Mouse (Mus musculus) intestine, embryonic 15.5 days (tissue): Measurements from ENCODE around the gene Thap4. TPM values are rescaled to one million over a fixed set of nuclear protein-coding genes. Genes with fewer than 3 reads are reported as not detected.
A peak's percentile ranks its signal among the peaks of the same experiment; 100 is the strongest.

Source experiments
- ATAC-seq: fragments of 200-750 bp; cut with Nextera tagmentation; 2 replicates; pipeline ENCODE4 v1.8.0; 2017; ENCODE audit warnings: moderate TSS enrichment, moderate library complexity
- H3K27ac ChIP-seq: fragments of 300-500 bp; sonication (generic); 2 replicates; pipeline ENCODE4 v1.5.1; 2015; ENCODE audit warnings: mild to moderate bottlenecking, inconsistent platforms
- H3K27me3 ChIP-seq: fragments of 300-500 bp; sonication (generic); replicated peaks from 2 replicates; pipeline ENCODE4 v1.6.1; 2015; ENCODE audit warnings: inconsistent platforms
- H3K36me3 ChIP-seq: fragments of 300-500 bp; sonication (generic); 2 replicates; pipeline ENCODE4 v1.6.1; 2015; ENCODE audit warnings: inconsistent platforms
- H3K4me1 ChIP-seq: fragments of 300-500 bp; sonication (generic); replicated peaks from 2 replicates; pipeline ENCODE4 v1.6.1; 2015; ENCODE audit warnings: inconsistent platforms
- H3K4me2 ChIP-seq: fragments of 300-500 bp; sonication (generic); replicated peaks from 2 replicates; pipeline ENCODE4 v1.6.1; 2015; ENCODE audit warnings: mild to moderate bottlenecking, inconsistent platforms
- H3K4me3 ChIP-seq: fragments of 300-500 bp; sonication (generic); replicated peaks from 2 replicates; pipeline ENCODE4 v1.5.1; 2015; ENCODE audit warnings: inconsistent platforms
- H3K9ac ChIP-seq: fragments of 300-500 bp; sonication (generic); 2 replicates; pipeline ENCODE4 v1.6.1; 2015; ENCODE audit warnings: inconsistent platforms
- H3K9me3 ChIP-seq: fragments of 300-500 bp; sonication (generic); 2 replicates; pipeline ENCODE4 v1.6.1; 2016; ENCODE audit warnings: inconsistent platforms
- WGBS: fragments of 180-500 bp; shearing (Covaris S2); methylation state at CpG from one replicate; pipeline ENCODE4 v1.1.7; 2015; 5-methylcytosine and 5-hydroxymethylcytosine counted together
- polyA plus RNA-seq: library from polyadenylated mRNA; unstranded; fragments of >200 nt; fragmentation: Nextera tagmentation; extraction: Ambion mirVana; gene quantifications from 2 replicates; pipeline ENCODE4 v1.2.1, GENCODE M21; 2015

Thap4 gene
- polyA plus RNA-seq, 1 experiment from 2014 or later: 70.9 TPM

DNA sequence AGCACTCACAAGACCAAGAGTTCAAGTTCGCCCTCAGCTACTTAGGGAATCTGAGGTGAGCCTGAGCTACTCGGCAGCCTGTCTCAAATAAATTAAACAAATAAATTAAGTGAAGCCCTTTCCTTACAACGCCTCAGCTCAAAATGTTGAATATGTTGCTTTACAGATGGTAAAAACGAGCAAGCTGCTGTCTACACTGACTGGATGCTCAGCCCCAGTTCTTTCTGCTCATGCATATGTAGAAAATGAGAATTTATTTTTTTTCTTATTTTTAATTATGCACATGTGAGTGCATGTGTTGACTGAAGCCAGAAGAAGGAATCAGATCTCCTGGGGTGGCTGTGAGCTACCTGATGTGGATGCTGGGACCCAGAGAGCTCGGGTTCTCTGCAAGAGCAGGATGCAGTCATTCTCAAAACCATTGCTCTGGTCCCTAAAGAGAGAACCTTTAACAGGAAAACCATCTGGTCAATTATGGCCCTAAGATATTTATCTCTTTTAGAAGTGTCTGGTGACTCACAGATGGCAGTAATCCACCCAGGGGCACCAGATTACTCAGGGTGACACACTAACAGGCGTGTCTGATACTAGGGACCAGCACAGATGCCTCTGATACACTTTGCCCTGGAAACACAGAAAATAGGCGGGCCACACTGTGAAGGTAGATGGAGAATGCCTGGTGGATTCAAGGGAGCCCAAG, 98.2 kb downstream of the Thap4 start:
- H3K4me1 ChIP-seq: no peaks in the 10 kb centered on the region; the same call in 1 of the 2 replicates
- 59% methylated on average over 7 of the region's 7 CpGs for WGBS
- H3K4me3 ChIP-seq: no peak overlapping the region
- no peaks in the 10 kb centered on the region for H3K36me3 ChIP-seq
- no peaks in the 10 kb centered on the region for H3K9me3 ChIP-seq
- no peak overlapping the region for H3K9ac ChIP-seq
- no peak overlapping the region for H3K27ac ChIP-seq
- no peaks in the 10 kb centered on the region for H3K27me3 ChIP-seq
- ATAC-seq: peak; percentile 82
- no peak overlapping the region for H3K4me2 ChIP-seq

DNA sequence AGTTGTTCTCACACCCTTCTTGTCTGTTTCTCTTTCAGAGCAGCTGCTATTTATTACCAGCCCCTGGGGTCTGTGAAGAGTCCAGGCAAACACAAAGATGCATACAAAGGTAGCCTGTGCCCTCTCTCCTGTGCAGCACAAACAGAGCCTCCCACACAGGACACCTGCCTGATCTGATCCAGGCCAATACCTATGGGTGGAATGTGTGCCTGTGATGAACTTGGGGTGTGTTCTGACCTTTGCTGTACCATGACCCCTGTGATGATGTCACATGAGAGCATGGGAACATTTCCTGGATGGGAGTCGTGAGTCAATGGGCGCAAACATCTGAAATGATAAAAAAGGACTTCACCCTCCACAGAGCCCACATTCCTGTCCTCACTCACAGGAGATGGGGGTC, 99.9 kb downstream of the Thap4 start:
- Histone ChIP-seq H3K27ac (no peak overlapping the region), H3K4me1 (no peaks in the 10 kb centered on the region; the same call in 1 of the 2 replicates), H3K9me3 (no peaks in the 10 kb centered on the region), H3K36me3 (no peaks in the 10 kb centered on the region), H3K4me2 (no peak overlapping the region), H3K9ac (no peak overlapping the region), H3K27me3 (no peaks in the 10 kb centered on the region), H3K4me3 (no peak overlapping the region)
- WGBS: 58% methylated on average over 2 of the region's 2 CpGs
- peak; percentile 77 for ATAC-seq

DNA sequence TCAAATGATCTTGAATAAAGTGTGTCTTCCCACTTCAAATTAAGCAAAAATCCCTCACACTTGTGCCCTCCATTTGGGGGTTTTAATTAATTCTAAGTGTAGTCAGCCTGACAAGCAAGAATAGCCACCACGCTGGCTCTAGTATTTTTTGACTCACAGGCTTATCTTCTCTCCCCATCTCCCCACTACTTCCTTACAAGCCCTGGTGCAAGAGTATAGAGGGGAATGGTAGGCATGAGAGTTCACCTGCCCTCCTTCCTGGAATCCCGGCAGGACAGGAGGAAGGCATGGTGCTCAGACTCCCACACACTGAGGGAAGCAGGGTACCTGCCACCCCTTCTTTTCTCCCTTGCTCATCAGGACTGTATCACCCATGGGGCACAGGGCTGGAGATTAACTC, 100.4 kb downstream of the Thap4 start:
- H3K9ac ChIP-seq: no peak overlapping the region
- H3K27me3 ChIP-seq: no peaks in the 10 kb centered on the region
- no peaks in the 10 kb centered on the region; the same call in 1 of the 2 replicates for H3K4me1 ChIP-seq
- no peaks in the 10 kb centered on the region for H3K9me3 ChIP-seq
- H3K4me3 ChIP-seq: no peak overlapping the region
- ATAC-seq: peak; percentile 44
- H3K36me3 ChIP-seq: no peaks in the 10 kb centered on the region
- WGBS: 25% methylated on average over 2 of the region's 2 CpGs
- H3K4me2 ChIP-seq: no peak overlapping the region
- H3K27ac ChIP-seq: 0 out of 2 replicates have a peak overlapping the region, but pooled peaks have one; percentile 48

Other genes starting within 250 kb of the Thap4 start
- gene Farp2, start 242.8 kb downstream of the Thap4 start, polyA plus RNA-seq: 6.1 and 6.8 TPM in 2 replicates
- gene Stk25, start 96.2 kb downstream of the Thap4 start, polyA plus RNA-seq: 143 and 174 TPM in 2 replicates
- 48.3 and 54.9 TPM in 2 replicates for gene Bok, start 69.2 kb downstream of the Thap4 start, polyA plus RNA-seq
- gene Atg4b, start 3.4 kb downstream of the Thap4 start, polyA plus RNA-seq: 69.4 and 79.8 TPM in 2 replicates
- gene Dtymk, start 47.1 kb upstream of the Thap4 start, polyA plus RNA-seq: 218 and 226 TPM in 2 replicates
- 16.8 and 17.6 TPM in 2 replicates for gene Ing5, start 49.1 kb upstream of the Thap4 start, polyA plus RNA-seq
- 14.0 and 14.1 TPM in 2 replicates for gene D2hgdh, start 70.0 kb upstream of the Thap4 start, polyA plus RNA-seq
- gene Gal3st2, start 106.4 kb upstream of the Thap4 start, polyA plus RNA-seq: 0.05 and 0.44 TPM in 2 replicates
- gene Gal3st2b, start 163.4 kb upstream of the Thap4 start, polyA plus RNA-seq: 0.16 TPM in 1 of 2 replicates, not detected in the other
- 0.03 and 0.04 TPM in 2 replicates for gene Gal3st2c, start 235.6 kb upstream of the Thap4 start, polyA plus RNA-seq